Mouse (Mus musculus) kidney, postnatal 4 days (tissue): Measurements from ENCODE around the gene Cldn34c2.
"Not testable (repeated sequence)": the region's sequence is repeated elsewhere in the genome, so short reads cannot be mapped to it uniquely, and the experiment has no call there.

ENCODE experiments used
- DNase-seq, 2 experiments: peaks; one replicate each; pipeline ENCODE4 v3.0.0; 2021; ENCODE audit warnings: mixed read lengths in 2 of 2

Cldn34c2 gene

GRCm38 (mm10) chrX:123581400-123581799, at the start of gene Cldn34c2:
Gene Cldn34c2 (plus strand): TSS chrX:123581700.
- DNase-seq: not testable (repeated sequence)

- DNase-seq: not testable (repeated sequence)
Measured at GRCm38 (mm10) chrX:123551378-123551777, 30.1 kb upstream of the Cldn34c2 start.

GRCm38 (mm10) chrX:123612158-123612828, 30.8 kb downstream of the Cldn34c2 start:
- DNase-seq: peak; percentile 0 to 1
